Mouse (Mus musculus) lung, postnatal 10 days (tissue): ENCODE measurements at regions not wholly inside any gene's neighbourhood (a gene's known extent, or its start where the extent isn't known, plus 50 kb on each side); places are given as distances from the start of the nearest gene placed in this dataset.

Experiments used
- DNase-seq: peaks from one replicate; pipeline ENCODE4 v3.0.0; 2021

DNA sequence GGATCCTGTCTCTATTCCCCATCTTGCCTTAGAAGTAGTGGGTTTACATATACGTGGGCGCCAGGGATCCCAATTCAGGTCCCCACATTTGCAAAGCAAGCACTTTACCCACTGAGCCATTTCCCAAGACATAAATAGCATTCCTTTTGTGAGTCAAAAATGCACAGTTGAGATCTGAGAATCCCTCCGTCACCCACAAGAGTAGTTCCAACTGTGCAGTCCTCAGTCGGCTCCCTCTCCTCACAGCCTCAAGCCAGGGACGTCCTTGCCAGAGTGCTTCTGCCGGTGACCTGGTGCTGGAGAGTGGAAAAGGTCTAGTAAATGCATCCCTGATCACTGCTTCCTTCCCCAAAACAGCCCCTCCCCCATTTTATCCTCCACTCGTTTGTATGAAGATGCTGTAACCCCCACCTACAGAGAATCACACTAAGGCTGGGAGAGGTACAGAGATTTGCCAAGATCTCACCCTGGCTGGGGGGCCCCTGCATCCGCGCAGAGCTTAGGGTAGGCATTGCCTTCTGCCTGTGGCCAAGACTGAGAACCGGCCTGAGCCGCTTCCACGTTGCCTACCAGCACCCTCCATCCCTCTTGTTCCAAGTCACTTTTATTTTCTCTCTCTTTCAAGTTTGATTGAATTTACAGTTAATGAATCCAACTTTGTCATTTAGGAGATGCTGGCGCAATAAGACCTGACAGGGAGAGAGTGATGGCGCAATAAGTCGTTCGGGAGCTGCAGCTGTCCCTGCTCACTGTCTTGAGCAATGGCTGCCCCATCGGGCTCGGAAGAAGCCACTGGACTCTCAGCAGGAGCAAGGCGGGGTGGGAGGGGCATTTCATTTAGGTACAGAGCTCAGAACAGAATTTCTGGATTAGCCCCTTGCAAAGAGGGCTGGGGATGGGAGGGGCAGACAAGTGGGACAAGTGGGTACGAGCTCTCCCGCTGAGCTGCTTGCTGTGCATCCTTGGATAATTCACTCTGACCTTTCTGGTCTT, 74.5 kb upstream of the Zfp618 start:
- DNase-seq: peak; percentile 63

- no peak for DNase-seq
Observed at GRCm38 (mm10) chr4:62912891-62913290, 52.5 kb upstream of the Zfp618 start.
